Comparison of ENCODE assay signal across 12 mouse cellular contexts in genomic region chr17:14262217-14262616, GRCm38 (mm10). TPM values are rescaled to one million over a fixed set of nuclear protein-coding genes. Genes with fewer than 3 reads are reported as not detected.
"Had no signal": no experiment of that assay in that cellular context is flagged by ENCODE, and none has a peak within 500 bp of the region (broad histone marks: within the 10 kb centered on the region; RNA-seq: fewer than 3 reads in every experiment).

No protein-coding gene starts in this region.

- H3K9me3 ChIP-seq: kidney, embryonic 15.5 days; liver, embryonic 13.5 days; midbrain, embryonic 13.5 days had no signal

- H3K4me2 ChIP-seq: kidney, embryonic 15.5 days; liver, embryonic 13.5 days; midbrain, embryonic 13.5 days had no signal

- H3K27me3 ChIP-seq: liver, embryonic 13.5 days; midbrain, embryonic 13.5 days had no signal

- H3K4me3 ChIP-seq: kidney, embryonic 15.5 days; liver, embryonic 13.5 days; midbrain, embryonic 13.5 days had no signal

- H3K4me1 ChIP-seq: midbrain, embryonic 13.5 days had no signal

- DNase-seq: kidney, adult 2 months; kidney, postnatal 36 days; layer of hippocampus, adult 9-11 months; left cerebral cortex, postnatal 4 days; liver; liver, embryonic 13.5 days; liver, postnatal 0 days; right cerebral cortex, adult 18-20 months; thymus, postnatal 4 days had no signal

- H3K36me3 ChIP-seq: kidney, embryonic 15.5 days; liver, embryonic 13.5 days; midbrain, embryonic 13.5 days had no signal

- H3K9ac ChIP-seq: kidney, embryonic 15.5 days; liver, embryonic 13.5 days; liver, postnatal 0 days; midbrain, embryonic 13.5 days had no signal

- H3K27ac ChIP-seq: kidney, embryonic 15.5 days; liver, embryonic 13.5 days; midbrain, embryonic 13.5 days had no signal

- ATAC-seq: liver, postnatal 0 days; midbrain, embryonic 13.5 days had no signal

RNA-seq across cellular contexts. Expression of gene Smoc2, which starts 17.1 kb away (rescaled TPM):
- total RNA-seq: megakaryocyte progenitor cell, adult 5-6 weeks had no signal

RNA-seq across cellular contexts. Expression of gene Dact2, which starts 58.1 kb away (rescaled TPM):
- total RNA-seq: megakaryocyte progenitor cell, adult 5-6 weeks had no signal
